Mouse (Mus musculus) brain, adult 2 months (tissue): ENCODE data around the gene Afap1l2.

Experiments
- DNase-seq: peaks from one replicate; pipeline ENCODE4 v3.0.0; 2011; ENCODE audit warnings: low read depth, low spot score

The Afap1l2 gene

GRCm38 (mm10) chr19:56976515-56976914, 31.5 kb downstream of the Afap1l2 start:
- no peak for DNase-seq

GRCm38 (mm10) chr19:56975502-56975901, 32.5 kb downstream of the Afap1l2 start:
- DNase-seq = no peak

DNA sequence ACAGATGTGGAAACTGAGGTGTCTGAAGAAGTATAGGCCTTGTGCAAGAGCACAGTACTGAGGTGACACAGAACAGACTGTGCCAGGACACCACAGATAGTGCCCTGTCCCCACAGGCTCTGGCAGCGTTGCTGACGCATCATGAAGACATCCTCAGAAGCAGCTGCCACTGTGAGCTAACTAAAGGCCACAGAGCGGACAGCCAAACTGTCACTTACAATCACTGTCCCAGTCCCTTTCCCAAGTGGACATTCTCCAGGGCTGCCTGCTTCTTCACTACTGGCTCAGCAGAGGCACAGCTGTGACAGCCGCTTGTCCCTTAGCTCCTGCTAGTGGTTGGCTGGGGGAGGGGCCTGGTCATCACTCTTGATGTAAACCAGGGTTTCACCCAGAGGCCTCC, 33.9 kb downstream of the Afap1l2 start:
- peak; percentile 61 for DNase-seq

GRCm38 (mm10) chr19:56972768-56973167, 35.3 kb downstream of the Afap1l2 start:
- no peak for DNase-seq

GRCm38 (mm10) chr19:56971347-56971746, 36.7 kb downstream of the Afap1l2 start:
- DNase-seq = no peak

DNA sequence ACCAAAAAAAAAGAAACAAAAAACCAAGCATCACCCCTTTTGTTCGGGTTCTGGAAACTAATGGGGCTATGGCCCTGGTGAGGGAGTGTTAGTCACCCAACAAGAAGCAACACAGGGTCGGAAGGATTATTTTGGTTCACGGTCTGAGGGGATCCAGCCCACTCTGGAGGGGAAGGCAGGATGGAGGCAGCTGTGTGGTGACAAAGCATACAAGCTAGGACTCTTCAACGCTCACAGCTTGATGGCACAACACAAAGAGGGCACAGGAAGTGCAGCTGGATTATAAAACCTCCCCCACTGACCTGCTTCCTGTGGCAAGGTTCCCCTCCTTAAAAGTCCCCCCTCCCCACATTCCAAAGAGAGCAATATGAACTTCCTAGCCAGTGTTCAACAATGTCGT, 44.2 kb downstream of the Afap1l2 start:
- no peak for DNase-seq

- DNase-seq = no peak
Observed at GRCm38 (mm10) chr19:56959601-56960000, 48.4 kb downstream of the Afap1l2 start.

DNA sequence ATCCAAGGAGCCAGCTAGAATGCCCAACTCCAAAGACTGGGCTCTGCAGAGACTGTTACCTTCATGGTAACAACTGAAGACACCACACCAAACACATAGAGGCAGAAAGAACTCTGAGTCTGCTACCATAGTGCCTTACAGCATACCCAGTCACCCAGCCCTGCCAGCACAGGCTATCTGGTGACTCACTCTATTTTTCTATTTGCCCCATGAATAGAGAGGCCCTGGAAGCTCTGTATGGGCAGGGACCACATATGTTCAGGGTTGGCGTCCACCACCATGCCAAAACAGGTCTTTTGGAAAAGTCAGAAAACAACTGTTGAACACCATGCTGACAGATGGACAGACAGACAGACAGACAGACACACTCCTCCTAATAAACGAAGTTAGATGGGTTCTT, 49.0 kb downstream of the Afap1l2 start:
- DNase-seq = no peak

DNA sequence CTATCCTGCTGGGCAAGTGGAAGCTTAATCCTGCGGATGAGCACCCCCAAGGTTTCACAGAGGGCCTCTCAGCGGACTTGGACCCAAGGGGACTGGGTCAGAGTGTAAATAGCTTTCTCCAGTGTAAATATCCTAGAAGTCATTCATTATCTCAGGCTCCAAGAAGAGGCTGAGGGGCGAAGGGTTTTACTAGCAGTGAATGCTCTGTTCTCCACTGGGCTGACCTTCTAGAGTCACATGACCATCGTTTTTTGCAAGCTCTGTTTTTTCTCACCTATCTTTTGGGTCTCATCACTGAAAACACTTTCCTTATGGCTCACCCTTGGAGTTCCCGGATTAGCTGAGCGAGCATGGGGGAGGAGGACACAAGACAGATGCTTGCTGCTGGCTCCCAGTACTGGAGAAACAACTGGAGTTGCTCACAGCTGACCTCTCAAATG, 49.4 kb downstream of the Afap1l2 start:
- DNase-seq = no peak

- no peak for DNase-seq
Observed at GRCm38 (mm10) chr19:56958011-56958410, 50.0 kb downstream of the Afap1l2 start.

GRCm38 (mm10) chr19:56955568-56956513, 52.2 kb downstream of the Afap1l2 start:
- DNase-seq = peak; percentile 35

GRCm38 (mm10) chr19:56954857-56955256, 53.2 kb downstream of the Afap1l2 start:
- no peak for DNase-seq

- peak; percentile 27 for DNase-seq
Observed at GRCm38 (mm10) chr19:56953856-56954255, 54.2 kb downstream of the Afap1l2 start.

GRCm38 (mm10) chr19:56950818-56951217, 57.2 kb downstream of the Afap1l2 start:
- no peak for DNase-seq

DNA sequence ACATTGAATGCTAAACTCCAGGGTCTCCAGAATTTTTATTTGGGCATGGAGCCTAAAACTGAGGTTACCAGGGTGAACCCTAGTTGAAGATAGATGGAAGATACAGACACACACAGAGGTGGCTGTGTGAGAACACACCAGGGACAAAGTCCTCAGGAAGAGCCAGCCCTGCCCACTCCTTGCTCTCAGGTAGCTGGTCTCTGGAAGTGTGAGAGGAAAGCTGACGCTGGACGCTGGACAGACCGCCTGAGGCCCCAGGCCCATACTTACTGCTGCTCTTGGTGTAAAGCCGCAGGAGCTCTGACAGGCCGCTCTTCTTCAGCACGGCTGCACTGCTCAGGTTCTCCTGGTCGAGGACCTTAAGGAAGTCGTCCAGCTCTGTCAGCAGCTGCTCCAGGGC, 58.2 kb downstream of the Afap1l2 start:
- no peak for DNase-seq

GRCm38 (mm10) chr19:56947971-56948610, 59.9 kb downstream of the Afap1l2 start:
- DNase-seq = peak; percentile 71

DNA sequence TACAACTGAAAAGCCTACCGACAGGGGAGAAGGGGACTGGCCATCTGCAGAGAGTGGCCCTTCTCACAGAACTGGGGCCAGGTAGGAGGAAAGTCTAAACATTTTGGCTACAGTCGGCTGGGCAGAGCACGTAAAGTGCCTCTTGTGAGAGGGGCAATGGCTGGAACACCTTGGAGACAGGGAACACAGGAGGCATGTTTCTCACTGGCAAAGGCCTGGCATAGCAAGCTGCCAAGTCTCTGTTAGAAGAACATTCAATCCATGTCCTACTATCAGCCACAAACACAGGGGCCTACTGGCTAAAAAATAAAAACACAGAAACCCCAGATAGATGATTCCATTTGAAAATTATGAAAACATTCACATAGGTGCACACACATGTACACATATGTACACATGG, 61.3 kb downstream of the Afap1l2 start:
- peak; percentile 28 for DNase-seq

DNA sequence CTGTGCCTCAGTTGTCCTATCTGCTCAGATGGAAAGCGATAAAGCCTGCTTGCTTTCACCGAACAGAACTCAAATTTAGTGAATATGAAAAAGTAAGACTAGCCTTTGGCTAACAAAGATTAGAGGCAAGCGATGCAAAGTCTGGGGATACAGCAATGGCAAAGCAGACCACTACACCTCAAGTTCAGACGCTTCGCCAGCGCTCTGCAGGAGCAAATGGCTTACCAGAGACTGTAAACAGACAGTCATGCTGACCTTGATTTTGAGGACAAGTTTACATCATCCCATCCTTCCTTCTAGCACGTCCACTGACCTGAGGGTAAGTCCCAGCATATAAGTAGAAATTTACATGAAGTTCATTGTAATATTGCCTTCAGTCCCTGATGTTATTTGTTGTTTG, 61.8 kb downstream of the Afap1l2 start:
- DNase-seq = peak; percentile 18

- peak; percentile 72 for DNase-seq
Observed at GRCm38 (mm10) chr19:56945621-56946020, 62.4 kb downstream of the Afap1l2 start.

- DNase-seq = no peak
Observed at GRCm38 (mm10) chr19:56944826-56945225, 63.2 kb downstream of the Afap1l2 start.

DNA sequence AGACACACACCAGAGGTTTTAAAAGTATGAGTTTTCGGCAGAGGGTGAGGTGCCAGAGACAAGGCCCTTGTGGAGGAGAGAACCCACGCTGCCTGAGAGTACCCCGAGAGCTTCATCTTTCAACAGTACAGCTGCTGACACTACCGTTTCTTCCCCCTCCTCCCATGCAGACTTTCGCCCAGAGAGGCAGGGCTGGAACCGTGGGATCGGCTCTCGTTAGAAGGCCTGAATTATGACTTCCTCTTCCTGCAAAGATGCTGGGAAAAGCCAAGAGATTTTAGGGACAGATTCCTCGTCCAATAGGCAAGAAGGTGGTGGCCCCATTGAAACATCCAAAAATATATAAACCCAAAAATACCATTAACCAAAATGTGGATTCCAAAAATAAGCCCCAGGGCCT, 63.8 kb downstream of the Afap1l2 start:
- no peak for DNase-seq

GRCm38 (mm10) chr19:56942216-56942615, 65.8 kb downstream of the Afap1l2 start:
- no peak for DNase-seq

GRCm38 (mm10) chr19:56940507-56940906, 67.5 kb downstream of the Afap1l2 start:
- DNase-seq = peak; percentile 76
